Mouse (Mus musculus) Patski (cell line): Measurements from ENCODE around the gene Madd. TPM values are rescaled to one million over a fixed set of nuclear protein-coding genes. Genes with fewer than 3 reads are reported as not detected.

Experiments
- ATAC-seq: fragments of 100-300 bp; one replicate; pipeline ENCODE4 v1.8.0; 2021
- CTCF ChIA-PET: fragments of 350-600 bp; sonication (Branson Sonifier 250); formaldehyde crosslinking; loops from one replicate; lab custom pipeline; 2022; ENCODE audit warnings: inconsistent platforms; lab: Charles Lee
- POLR2A ChIA-PET: fragments of 350-600 bp; sonication (Branson Sonifier 250); formaldehyde crosslinking; loops from one replicate; lab custom pipeline; 2022; ENCODE audit warnings: antibody characterized with exemption, inconsistent platforms; lab: Charles Lee
- DNase-seq: peaks from one replicate; pipeline ENCODE4 v3.0.0-alpha.2; 2011; ENCODE audit warnings: low read depth, low spot score
- H3K27me3 ChIP-seq: fragments of 371-371 bp; one replicate; pipeline ENCODE4 v1.5.1; 2021
- CTCF ChIP-seq: fragments of 100-300 bp; IDR thresholded peaks from one replicate; pipeline ENCODE4 v1.5.1; 2021
- in situ Hi-C: fragments of 300-500 bp; cut with MboI; formaldehyde crosslinking; loops from 3 replicates; pipeline ENCODE4 v1.11.1; 2018; ENCODE audit warnings: low pct_unique_long_range_greater_than_20kb, mixed read lengths
- polyA plus RNA-seq: library from polyadenylated mRNA; unstranded; gene quantifications from one replicate; pipeline ENCODE4 v1.2.3, GENCODE M21; 2021

The Madd gene
- polyA plus RNA-seq, 1 experiment from 2014 or later: 12.8 TPM

- POLR2A ChIA-PET: no interaction called here
- ATAC-seq: no peak
- no peak for TF ChIP-seq CTCF
- CTCF ChIA-PET: no interaction called here
- in situ Hi-C loops: no loop called here
- DNase-seq: no peak
- H3K27me3 ChIP-seq: no peaks in the 10 kb centered on the region
Measured at GRCm38 (mm10) chr2:91148101-91148500, 35.5 kb downstream of the Madd start.

- ChIA-PET CTCF (interaction anchor here (1.3 to 2.5 kb wide), 2 partner anchors 10 to 28 kb away, joined by 4 to 7 read pairs; no protein-coding TSS in a partner anchor), POLR2A (no interaction called here)
- DNase-seq (no peak), ATAC-seq (no peak)
- H3K27me3 ChIP-seq: no peaks in the 10 kb centered on the region
- in situ Hi-C loops: no loop called here
- no peak for TF ChIP-seq CTCF
Measured at GRCm38 (mm10) chr2:91143401-91143800, 40.2 kb downstream of the Madd start.

GRCm38 (mm10) chr2:91142920-91143319, 40.7 kb downstream of the Madd start:
- DNase-seq (no peak), ATAC-seq (no peak)
- TF ChIP-seq CTCF: no peak
- ChIA-PET POLR2A (no interaction called here), CTCF (no interaction called here)
- in situ Hi-C loops: no loop called here
- no peaks in the 10 kb centered on the region for H3K27me3 ChIP-seq

GRCm38 (mm10) chr2:91139764-91140163, 43.9 kb downstream of the Madd start:
- TF ChIP-seq CTCF: no peak
- H3K27me3 ChIP-seq: no peaks in the 10 kb centered on the region
- CTCF ChIA-PET: interaction anchor here (0.9 to 1.4 kb wide), 2 partner anchors 8 to 25 kb away, joined by 3 read pairs; no protein-coding TSS in a partner anchor
- POLR2A ChIA-PET: no interaction called here
- ATAC-seq (no peak), DNase-seq (no peak)
- in situ Hi-C loops: no loop called here

- ATAC-seq (no peak), DNase-seq (no peak)
- TF ChIP-seq CTCF: no peak
- CTCF ChIA-PET: interaction anchor here (1.4 kb wide), 1 partner anchor 24 kb away, joined by 3 read pairs; no protein-coding TSS in a partner anchor
- POLR2A ChIA-PET: no interaction called here
- H3K27me3 ChIP-seq: no peaks in the 10 kb centered on the region
- in situ Hi-C loops: no loop called here
Measured at GRCm38 (mm10) chr2:91139311-91139710, 44.3 kb downstream of the Madd start.

- ATAC-seq (no peak), DNase-seq (no peak)
- CTCF ChIA-PET: interaction anchor here (1.5 kb wide), 1 partner anchor 22 kb away, joined by 4 read pairs; no protein-coding TSS in a partner anchor
- POLR2A ChIA-PET: no interaction called here
- in situ Hi-C loops: no loop called here
- H3K27me3 ChIP-seq: no peaks in the 10 kb centered on the region
- no peak for TF ChIP-seq CTCF
Measured at GRCm38 (mm10) chr2:91137481-91137880, 46.2 kb downstream of the Madd start.

GRCm38 (mm10) chr2:91136513-91137412, 46.9 kb downstream of the Madd start:
- in situ Hi-C loops: no loop called here
- CTCF ChIA-PET: interaction anchor here (1.5 kb wide), 1 partner anchor 21 kb away, joined by 4 read pairs; no protein-coding TSS in a partner anchor
- H3K27me3 ChIP-seq: no peaks in the 10 kb centered on the region
- DNase-seq (no peak), ATAC-seq (no peak)
- TF ChIP-seq CTCF: no peak
- POLR2A ChIA-PET: no interaction called here

- ChIA-PET POLR2A (interaction anchor here (0.5 kb wide), 1 partner anchor 50 kb away, joined by 3 read pairs; no protein-coding TSS in a partner anchor), CTCF (interaction anchor here (1.7 kb wide), 1 partner anchor 8 kb away, joined by 3 read pairs; no protein-coding TSS in a partner anchor)
- DNase-seq (no peak), ATAC-seq (no peak)
- in situ Hi-C loops: no loop called here
- no peaks in the 10 kb centered on the region for H3K27me3 ChIP-seq
- no peak for TF ChIP-seq CTCF
Measured at GRCm38 (mm10) chr2:91132035-91132434, 51.6 kb downstream of the Madd start.

GRCm38 (mm10) chr2:91131251-91131650, 52.4 kb downstream of the Madd start:
- in situ Hi-C loops: no loop called here
- ChIA-PET CTCF (interaction anchor here (1.7 kb wide), 1 partner anchor 9 kb away, joined by 3 read pairs; no protein-coding TSS in a partner anchor), POLR2A (interaction anchor here (0.5 kb wide), 1 partner anchor 50 kb away, joined by 3 read pairs; no protein-coding TSS in a partner anchor)
- no peak for DNase-seq
- no peak for TF ChIP-seq CTCF
- H3K27me3 ChIP-seq: no peaks in the 10 kb centered on the region
- ATAC-seq: no peak

- ChIA-PET CTCF (no interaction called here), POLR2A (no interaction called here)
- H3K27me3 ChIP-seq: no peaks in the 10 kb centered on the region
- in situ Hi-C loops: no loop called here
- no peak for TF ChIP-seq CTCF
- DNase-seq (no peak), ATAC-seq (no peak)
Measured at GRCm38 (mm10) chr2:91130126-91130525, 53.5 kb downstream of the Madd start.

- no peak for TF ChIP-seq CTCF
- ATAC-seq (no peak), DNase-seq (no peak)
- CTCF ChIA-PET: no interaction called here
- H3K27me3 ChIP-seq: no peaks in the 10 kb centered on the region
- in situ Hi-C loops: no loop called here
- POLR2A ChIA-PET: no interaction called here
Measured at GRCm38 (mm10) chr2:91128761-91129160, 54.9 kb downstream of the Madd start.
